Mouse (Mus musculus) ZHBTc4 (cell line): ENCODE results near the gene Srrm1.
"Not testable (repeated sequence)": the region's sequence is repeated elsewhere in the genome, so short reads cannot be mapped to it uniquely, and the experiment has no call there.

Source experiments
- DNase-seq: peaks from one replicate; pipeline ENCODE4 v3.0.0-alpha.2; 2011; ENCODE audit warnings: low read depth, low spot score

Gene Srrm1

GRCm38 (mm10) chr4:135353066-135353793, at the start of gene Srrm1:
Srrm1 (minus strand) TSS chr4:135353321.
- peak; percentile 99 for DNase-seq

GRCm38 (mm10) chr4:135401881-135402280, 48.8 kb upstream of the Srrm1 start:
- DNase-seq: peak; percentile 40

GRCm38 (mm10) chr4:135397991-135398390, 44.9 kb upstream of the Srrm1 start, which contains the start of gene Ncmap:
Ncmap (minus strand) TSS chr4:135398227.
- no peak for DNase-seq

- DNase-seq: no peak
Measured at GRCm38 (mm10) chr4:135397551-135397950, 44.4 kb upstream of the Srrm1 start.

- peak; percentile 63 for DNase-seq
Measured at GRCm38 (mm10) chr4:135396303-135396702, 43.2 kb upstream of the Srrm1 start.

DNA sequence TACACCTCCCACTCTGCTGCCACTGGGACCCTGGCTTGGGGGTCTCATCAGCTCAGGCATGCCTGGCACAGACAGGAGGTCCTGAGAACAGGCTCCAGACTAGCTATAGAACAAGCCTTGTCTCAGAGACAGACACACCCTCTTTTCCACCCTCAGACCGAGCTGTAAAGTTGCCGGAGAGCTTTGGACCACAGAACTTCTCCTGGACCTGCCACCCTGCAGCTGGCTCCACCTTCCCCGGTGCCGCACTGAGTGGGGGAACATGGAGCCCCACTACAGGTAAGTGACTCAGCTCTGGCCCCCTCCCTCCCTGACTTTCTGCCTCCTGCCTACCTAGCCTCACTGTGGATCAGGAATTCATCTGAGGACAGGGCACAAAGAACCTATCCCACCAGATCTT, 42.3 kb upstream of the Srrm1 start:
- DNase-seq: no peak

- DNase-seq: peak; percentile 87
Measured at GRCm38 (mm10) chr4:135394666-135395065, 41.5 kb upstream of the Srrm1 start.

DNA sequence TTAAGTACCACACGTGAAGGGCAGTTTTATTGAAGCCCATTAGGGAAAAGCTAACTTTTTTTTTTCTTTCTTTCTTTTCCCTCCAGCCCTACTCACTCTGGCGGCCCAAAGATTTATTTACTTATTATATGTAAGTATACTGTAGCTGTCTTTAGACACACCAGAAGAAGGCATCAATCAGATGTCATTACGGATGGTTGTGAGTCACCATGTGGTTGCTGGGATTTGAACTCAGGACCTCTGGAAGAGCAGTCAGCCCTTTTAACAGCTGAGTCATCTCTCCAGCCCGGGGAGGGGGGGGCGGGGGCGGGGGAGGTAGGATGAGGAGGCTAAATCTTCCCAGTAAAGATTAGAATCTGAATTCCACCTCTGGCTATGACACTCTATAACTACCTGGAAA, 40.3 kb upstream of the Srrm1 start:
- no peak for DNase-seq

DNA sequence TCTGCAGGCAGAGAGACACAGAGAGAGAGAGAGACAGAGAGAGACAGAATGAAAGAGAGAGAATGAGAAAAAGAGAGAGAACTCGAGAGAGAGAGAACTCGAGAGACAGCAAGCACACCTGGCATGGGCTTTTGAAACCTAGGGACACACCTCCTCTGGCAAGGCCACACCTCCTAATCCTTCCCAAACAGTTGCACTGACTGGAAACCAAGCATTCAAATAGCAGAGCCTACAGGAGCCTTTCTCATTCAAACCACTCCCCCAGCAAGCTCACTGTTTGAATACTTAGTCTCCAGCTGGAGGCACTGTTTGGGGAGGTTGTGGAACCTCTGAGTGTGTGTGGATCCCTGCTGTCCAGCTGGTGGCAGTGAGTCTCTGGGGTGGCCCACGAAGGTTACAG, 39.7 kb upstream of the Srrm1 start:
- DNase-seq: peak; percentile 72

DNA sequence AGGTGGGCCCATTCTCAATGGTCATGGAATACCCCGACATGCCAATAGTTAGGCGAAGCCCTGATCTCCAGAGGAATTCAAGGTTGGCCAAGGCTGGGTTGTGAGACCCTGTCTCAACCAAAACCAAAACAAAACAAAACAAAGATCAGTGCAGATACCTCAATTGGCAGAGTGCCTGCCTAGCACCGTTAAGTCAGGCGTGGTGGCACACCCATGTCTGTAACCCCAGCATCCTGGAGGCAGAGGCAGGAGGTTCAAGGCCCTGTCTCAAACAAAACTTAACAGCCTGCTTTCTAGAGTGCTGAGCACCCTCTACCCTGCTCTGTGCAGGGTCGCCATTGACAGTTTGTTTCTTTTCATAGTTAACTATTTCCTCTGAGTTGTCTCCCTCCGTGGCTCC, 37.9 kb upstream of the Srrm1 start:
- DNase-seq: peak; percentile 42

GRCm38 (mm10) chr4:135385614-135386013, 32.5 kb upstream of the Srrm1 start:
- DNase-seq: no peak

GRCm38 (mm10) chr4:135382316-135382715, 29.2 kb upstream of the Srrm1 start:
- DNase-seq: peak; percentile 92

GRCm38 (mm10) chr4:135381355-135381754, 28.2 kb upstream of the Srrm1 start:
- DNase-seq: peak; percentile 94

- no peak for DNase-seq
Measured at GRCm38 (mm10) chr4:135377241-135377640, 24.1 kb upstream of the Srrm1 start.

DNA sequence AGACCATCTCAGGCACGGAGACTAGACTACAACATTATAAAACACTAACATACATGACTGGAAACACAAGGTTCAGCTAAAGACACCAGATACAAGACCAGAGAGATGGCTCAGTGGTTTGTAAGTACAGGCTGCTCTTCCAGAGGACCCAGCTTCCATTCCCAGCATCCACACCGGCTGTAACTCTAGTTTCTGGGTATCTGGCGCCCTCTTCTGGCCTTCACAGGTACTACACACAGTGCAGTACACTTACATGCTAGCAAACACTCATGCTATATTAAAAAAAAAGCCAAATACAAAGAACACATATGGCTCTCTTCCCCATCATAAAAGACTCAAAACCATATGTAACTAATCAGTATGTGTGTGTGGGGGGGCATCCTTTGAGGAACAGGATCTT, 22.3 kb upstream of the Srrm1 start:
- DNase-seq: peak; percentile 72

GRCm38 (mm10) chr4:135373299-135373698, 20.2 kb upstream of the Srrm1 start:
- DNase-seq: peak; percentile 78

DNA sequence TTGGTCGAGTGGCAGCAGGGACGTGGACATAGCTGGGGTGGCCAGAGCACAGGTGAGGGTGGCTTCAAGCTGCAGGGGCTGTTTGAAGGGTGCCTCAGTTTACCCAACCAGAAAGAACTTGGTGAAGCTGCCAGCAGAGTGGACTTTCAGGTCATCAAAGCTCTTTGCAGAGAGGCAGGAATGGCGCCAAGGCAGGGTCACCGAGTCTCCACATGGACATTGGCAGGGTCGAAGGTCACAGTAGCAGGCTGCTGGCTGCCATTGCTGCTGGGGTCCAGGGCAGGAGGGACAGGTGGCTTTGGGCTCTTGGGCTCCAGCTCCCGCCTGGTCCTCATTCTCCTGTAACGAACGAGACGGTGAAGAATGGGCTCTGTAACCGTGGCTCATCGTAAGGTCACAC, 17.3 kb upstream of the Srrm1 start:
- DNase-seq: no peak

- no peak for DNase-seq
Measured at GRCm38 (mm10) chr4:135362828-135363227, 9.7 kb upstream of the Srrm1 start.

GRCm38 (mm10) chr4:135361722-135362121, 8.6 kb upstream of the Srrm1 start:
- no peak for DNase-seq

DNA sequence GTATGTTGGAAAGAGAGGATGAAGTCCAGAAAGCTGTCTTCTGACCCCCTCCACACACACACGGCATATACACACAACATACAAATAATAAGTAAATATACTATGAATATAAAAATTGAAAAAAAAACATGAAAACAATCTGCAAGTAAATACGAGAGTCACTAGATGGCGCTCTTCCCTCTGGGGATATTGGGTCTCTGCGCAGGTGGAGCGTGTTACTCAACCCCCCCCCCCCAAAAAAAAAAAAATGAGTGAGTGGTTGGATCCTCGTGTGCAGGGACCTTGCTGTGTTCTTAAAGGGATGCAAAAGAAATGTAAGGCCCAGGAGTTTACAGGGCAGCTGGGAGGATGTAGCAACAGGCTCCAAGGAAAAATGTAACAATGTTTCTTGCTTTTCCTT, 5.6 kb upstream of the Srrm1 start:
- DNase-seq: peak; percentile 78

DNA sequence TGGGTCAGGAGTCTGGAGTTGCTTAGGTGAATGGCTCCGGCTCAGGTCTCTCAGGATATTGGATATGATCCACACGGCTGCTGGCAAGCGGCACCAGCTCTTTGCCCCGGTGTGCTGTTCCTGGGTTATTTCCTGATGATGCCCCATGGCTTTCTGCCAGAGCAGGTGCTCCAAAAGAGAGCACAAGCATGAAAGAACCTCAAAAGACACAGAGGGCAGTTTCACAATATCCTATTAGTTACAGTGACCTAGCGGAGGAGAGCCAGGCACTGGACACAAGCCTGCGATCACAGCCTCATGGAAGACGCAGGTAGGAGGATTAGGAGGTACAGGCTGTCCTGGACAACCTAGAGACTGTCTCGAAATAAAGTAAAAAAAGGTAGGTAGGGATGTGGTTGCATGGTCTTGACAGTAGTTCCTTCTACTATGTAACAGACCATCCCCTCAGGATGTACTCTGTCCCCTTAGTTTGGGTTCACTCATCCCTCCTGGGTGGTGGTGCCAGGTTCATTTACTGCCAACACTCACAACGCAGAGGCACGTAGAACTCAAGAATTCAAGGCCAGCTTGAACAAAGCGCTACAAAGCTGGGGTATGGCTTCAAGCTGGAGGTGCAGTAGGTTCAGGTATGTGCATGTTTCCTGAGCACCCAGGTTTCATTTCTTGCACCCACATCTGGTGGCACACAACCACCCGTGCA, 4.2 kb upstream of the Srrm1 start:
- DNase-seq: no peak

DNA sequence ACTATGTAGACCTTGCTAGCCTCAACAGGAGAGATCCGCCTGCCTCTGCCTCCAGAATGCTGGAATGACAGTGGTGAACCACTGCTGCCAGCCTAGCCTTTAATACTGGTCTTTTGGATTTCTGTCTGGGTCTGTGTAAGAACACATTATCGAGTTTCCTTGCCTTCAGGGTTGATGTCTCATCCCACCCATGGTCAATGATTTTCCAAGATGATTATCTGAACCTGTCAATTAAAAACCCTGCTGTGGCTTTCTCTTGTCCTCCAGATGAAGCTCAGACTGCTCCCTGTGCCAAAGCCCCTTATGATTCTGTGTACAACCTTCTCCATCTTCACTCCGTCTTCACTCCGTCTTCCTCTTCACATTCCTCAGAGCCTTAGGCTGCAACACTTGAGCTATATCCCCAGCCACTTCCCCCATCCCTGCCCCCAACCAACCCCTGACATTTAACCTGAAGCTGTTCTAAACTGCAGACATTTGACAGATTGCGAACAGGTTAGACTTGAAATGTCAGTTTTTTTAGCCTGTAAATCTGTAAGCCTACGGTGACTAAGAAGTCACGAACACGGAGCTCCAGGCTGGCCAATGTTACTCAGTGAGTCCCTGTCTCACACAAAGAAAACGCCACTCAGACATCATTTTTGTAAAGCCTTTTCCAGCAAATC, 2.9 kb upstream of the Srrm1 start:
- DNase-seq: no peak

- not testable (repeated sequence) for DNase-seq
Measured at GRCm38 (mm10) chr4:135354751-135355150, 1.6 kb upstream of the Srrm1 start.
